18 mouse cellular contexts compared by ENCODE assay signal in the genomic region with DNA sequence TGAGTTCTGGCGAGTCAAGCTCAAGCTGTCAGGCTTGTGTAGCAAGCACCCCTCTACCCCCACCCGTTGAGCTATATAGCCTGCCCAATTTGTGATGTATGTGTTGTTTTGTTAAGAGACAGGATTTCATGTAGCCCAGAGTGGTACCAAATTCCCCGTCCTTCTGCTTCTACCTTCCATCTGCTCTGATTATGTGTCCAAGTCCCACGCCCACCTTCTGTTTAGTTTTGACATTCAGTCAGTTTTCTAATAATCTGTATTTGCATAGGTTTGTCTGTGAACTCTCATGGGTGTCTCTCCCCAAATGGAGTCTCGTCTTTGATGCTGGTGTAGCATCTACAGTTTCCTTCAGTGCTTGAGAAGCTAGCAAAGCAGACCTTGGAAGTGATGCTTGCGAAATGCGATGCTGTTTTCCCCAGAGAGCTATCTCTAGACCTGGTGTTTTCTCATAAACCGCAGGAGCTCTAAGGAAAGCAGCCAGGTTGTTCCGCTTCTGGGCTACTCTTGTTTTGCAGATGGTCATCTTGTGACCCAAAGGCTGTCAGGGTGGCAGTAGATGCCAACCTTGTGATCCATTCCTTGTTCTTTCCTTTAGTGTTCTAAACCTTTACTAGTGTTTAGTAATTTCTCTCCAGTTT.
A peak's percentile ranks its signal among the peaks of the same experiment; 100 is the strongest.
DNase-seq lines count a peak whose midpoint lies in the region; ATAC-seq and TF ChIP-seq lines count a peak whose summit lies in the region.
"Had no signal": no experiment of that assay in that cellular context is flagged by ENCODE, and none has a peak within 500 bp of the region (broad histone marks: within the 10 kb centered on the region; RNA-seq: fewer than 3 reads in every experiment).

No protein-coding gene starts in this region.

- no peak overlapping the region for H3K4me3 ChIP-seq in hindbrain, postnatal 0 days (ENCODE audit: low read length)
- no peak overlapping the region for H3K4me3 ChIP-seq in hindbrain, embryonic 10.5 days
- no peak overlapping the region for H3K4me3 ChIP-seq in forebrain, postnatal 0 days (ENCODE audit: low read depth, low read length)
- H3K4me3 ChIP-seq: erythroblast, embryonic 14.5 days; limb, embryonic 10.5 days; midbrain, embryonic 13.5 days had no signal

- TF ChIP-seq CTCF in hindbrain, postnatal 0 days (IDR thresholded peaks at IDR 0.05; ENCODE audit: low read depth) = no peak
- no peak for TF ChIP-seq CTCF in forebrain, postnatal 0 days (IDR thresholded peaks at IDR 0.05; ENCODE audit: low read depth)

- DNase-seq in hindbrain, postnatal 0 days (ENCODE audit: low spot score) = peak; percentile 27
- DNase-seq in hindbrain, embryonic 10.5 days (ENCODE audit: low spot score) = no peak
- DNase-seq in cerebellum, adult 8-10 months = peak; percentile 51
- peak; percentile 42 for DNase-seq in forebrain, postnatal 0 days
- DNase-seq in layer of hippocampus, postnatal 36 days = peak; percentile 26 to 50
- DNase-seq in liver = no peak
- no peak for DNase-seq in lung, postnatal 36 days
- DNase-seq: adrenal gland, postnatal 36 days; heart, postnatal 36 days; kidney, adult 18-20 months; kidney, postnatal 4 days; lung, postnatal 14 days; right cerebral cortex, postnatal 25 days; thymus, adult 2 months had no signal

- no peak overlapping the region for H3K9ac ChIP-seq in hindbrain, postnatal 0 days (replicated peaks; ENCODE audit: low read length)
- H3K9ac ChIP-seq in forebrain, postnatal 0 days = no peak overlapping the region
- H3K9ac ChIP-seq: liver, embryonic 14.5 days; midbrain, embryonic 13.5 days had no signal

- no peaks in the 10 kb centered on the region for H3K4me1 ChIP-seq in hindbrain, postnatal 0 days (ENCODE audit: insufficient read depth, low read length)
- H3K4me1 ChIP-seq in hindbrain, embryonic 10.5 days (replicated peaks) = no peaks in the 10 kb centered on the region
- H3K4me1 ChIP-seq in forebrain, postnatal 0 days (ENCODE audit: insufficient read depth) = 0 out of 2 replicates have a peak, but pooled peaks cover 2% of the 10 kb centered on the region
- H3K4me1 ChIP-seq: limb, embryonic 10.5 days had no signal

- no peaks in the 10 kb centered on the region for H3K36me3 ChIP-seq in hindbrain, postnatal 0 days (ENCODE audit: insufficient read depth, low read length)
- H3K36me3 ChIP-seq in hindbrain, embryonic 10.5 days = no peaks in the 10 kb centered on the region; the same call in 1 of the 2 replicates
- no peaks in the 10 kb centered on the region for H3K36me3 ChIP-seq in forebrain, postnatal 0 days (ENCODE audit: insufficient read depth)
- H3K36me3 ChIP-seq: midbrain, embryonic 13.5 days had no signal

- no peak overlapping the region for H3K27ac ChIP-seq in hindbrain, postnatal 0 days
- H3K27ac ChIP-seq in hindbrain, embryonic 10.5 days = no peak overlapping the region
- peak overlapping the region; percentile 4; the same call in 1 of the 2 replicates for H3K27ac ChIP-seq in forebrain, postnatal 0 days (ENCODE audit: low read depth, low read length)
- H3K27ac ChIP-seq: limb, embryonic 10.5 days; liver, embryonic 14.5 days; midbrain, embryonic 13.5 days had no signal

- no peaks in the 10 kb centered on the region for H3K9me3 ChIP-seq in hindbrain, postnatal 0 days (ENCODE audit: low read length)
- no peaks in the 10 kb centered on the region for H3K9me3 ChIP-seq in hindbrain, embryonic 10.5 days
- no peaks in the 10 kb centered on the region for H3K9me3 ChIP-seq in forebrain, postnatal 0 days (ENCODE audit: low read length)
- H3K9me3 ChIP-seq: limb, embryonic 10.5 days; midbrain, embryonic 13.5 days had no signal

- H3K27me3 ChIP-seq in hindbrain, postnatal 0 days (ENCODE audit: insufficient read depth, low read length) = no peaks in the 10 kb centered on the region
- H3K27me3 ChIP-seq in hindbrain, embryonic 10.5 days (ENCODE audit: insufficient read depth, poor library complexity, severe bottlenecking) = no peaks in the 10 kb centered on the region
- H3K27me3 ChIP-seq in forebrain, postnatal 0 days (ENCODE audit: insufficient read depth, low read length) = no peaks in the 10 kb centered on the region
- H3K27me3 ChIP-seq: midbrain, embryonic 13.5 days had no signal

- peak; percentile 73 for ATAC-seq in hindbrain, postnatal 0 days
- peak; percentile 68 for ATAC-seq in forebrain, postnatal 0 days
- ATAC-seq: midbrain, embryonic 13.5 days had no signal

- 56% methylated on average over 9 of the region's 9 CpGs for WGBS in hindbrain, postnatal 0 days
- 81% methylated on average over 9 of the region's 9 CpGs for WGBS in hindbrain, embryonic 10.5 days
- 65% methylated on average over 9 of the region's 9 CpGs for WGBS in forebrain, postnatal 0 days

- no peak overlapping the region for H3K4me2 ChIP-seq in hindbrain, postnatal 0 days (ENCODE audit: low read depth, low read length)
- H3K4me2 ChIP-seq in forebrain, postnatal 0 days (ENCODE audit: low read depth) = no peak overlapping the region
- H3K4me2 ChIP-seq: midbrain, embryonic 13.5 days had no signal

Comparison
In these comparisons a context has a peak if more than half of its experiments do, and no peak if none do; other contexts are left out.
1. DNase-seq: peak in hindbrain, postnatal 0 days (single experiment), cerebellum, adult 8-10 months (single experiment), forebrain, postnatal 0 days (single experiment) and layer of hippocampus, postnatal 36 days (2 of 2); none in hindbrain, embryonic 10.5 days (single experiment), liver (single experiment) and lung, postnatal 36 days (single experiment).